Mouse (Mus musculus) kidney, adult 11 months (tissue): ENCODE measurements around the gene Kncn.

Experiments used
- DNase-seq: peaks from one replicate; pipeline ENCODE4 v3.0.0; 2022

Kncn gene

GRCm38 (mm10) chr4:115884022-115884421, at the start of gene Kncn:
Gene Kncn (plus strand): TSS chr4:115884400.
- DNase-seq, result peak; percentile 51

DNA sequence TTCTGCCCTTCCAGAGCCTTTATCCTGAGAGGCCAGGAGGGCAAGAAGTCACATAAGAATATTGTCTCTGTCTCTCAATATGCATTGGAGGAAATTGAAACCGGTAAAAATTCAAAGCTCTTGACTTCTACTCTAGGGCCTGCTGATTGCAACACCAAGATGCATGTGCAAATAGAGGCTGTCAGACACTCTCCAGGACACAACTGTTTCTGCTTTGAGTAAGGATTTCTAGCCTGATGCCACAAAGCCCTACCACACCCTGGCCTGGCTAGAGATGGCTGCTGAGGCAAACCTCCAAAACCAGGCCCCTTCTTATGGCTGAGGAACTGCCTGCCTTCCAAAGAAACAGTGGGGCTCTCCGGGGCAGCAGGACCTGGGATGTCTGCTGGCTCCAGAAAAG, 48.6 kb upstream of the Kncn start:
- no peak for DNase-seq

- DNase-seq, result no peak
Measured at GRCm38 (mm10) chr4:115838196-115838595, 46.0 kb upstream of the Kncn start.

GRCm38 (mm10) chr4:115838696-115839641, 45.2 kb upstream of the Kncn start, which contains the start of gene Mknk1:
Gene Mknk1 (plus strand): TSS chr4:115839198.
- DNase-seq, result peak; percentile 92

- DNase-seq, result peak; percentile 43
Measured at GRCm38 (mm10) chr4:115839956-115840355, 44.2 kb upstream of the Kncn start.

- no peak for DNase-seq
Measured at GRCm38 (mm10) chr4:115840842-115841241, 43.4 kb upstream of the Kncn start.

DNA sequence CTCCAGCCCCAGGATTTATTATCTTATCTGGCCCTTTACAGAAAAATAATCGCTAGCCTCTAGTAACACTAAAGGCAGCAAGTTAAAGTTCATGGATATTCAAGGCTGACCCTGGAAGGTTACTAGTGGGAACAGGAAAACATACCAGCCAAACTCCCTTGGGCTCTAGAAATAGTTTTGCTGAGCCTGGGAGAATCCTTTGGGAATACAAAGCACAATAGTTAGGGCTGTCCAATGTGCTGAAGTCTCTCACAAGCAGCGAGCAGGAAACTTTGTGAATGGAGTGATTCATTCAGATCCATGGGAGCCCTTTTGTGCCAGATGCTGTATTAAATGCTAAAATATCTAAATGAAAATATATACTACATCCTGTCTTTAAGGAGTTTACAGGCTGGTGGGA, 37.5 kb upstream of the Kncn start:
- no peak for DNase-seq

- DNase-seq, result no peak
Measured at GRCm38 (mm10) chr4:115847377-115847776, 36.8 kb upstream of the Kncn start.

DNA sequence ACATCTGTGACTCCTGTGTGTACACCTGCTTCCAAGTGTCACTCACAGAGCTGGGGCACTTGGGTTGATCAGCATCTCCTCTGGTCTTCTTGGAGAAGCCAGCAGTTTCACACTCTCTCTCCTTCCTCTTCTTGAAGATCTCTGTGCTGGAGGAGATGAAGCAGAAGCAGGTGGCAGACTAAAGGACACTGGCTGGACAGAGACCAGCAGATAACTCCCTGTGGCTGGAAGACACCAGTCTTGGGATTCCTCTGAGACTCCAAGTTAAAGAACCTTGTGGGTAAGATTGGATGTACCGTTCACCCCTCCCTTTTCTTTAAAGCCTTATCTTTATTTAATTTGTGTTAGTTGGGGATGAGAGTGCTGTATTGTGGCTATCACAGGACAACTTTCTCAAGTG, 36.1 kb upstream of the Kncn start:
- DNase-seq, result no peak

DNA sequence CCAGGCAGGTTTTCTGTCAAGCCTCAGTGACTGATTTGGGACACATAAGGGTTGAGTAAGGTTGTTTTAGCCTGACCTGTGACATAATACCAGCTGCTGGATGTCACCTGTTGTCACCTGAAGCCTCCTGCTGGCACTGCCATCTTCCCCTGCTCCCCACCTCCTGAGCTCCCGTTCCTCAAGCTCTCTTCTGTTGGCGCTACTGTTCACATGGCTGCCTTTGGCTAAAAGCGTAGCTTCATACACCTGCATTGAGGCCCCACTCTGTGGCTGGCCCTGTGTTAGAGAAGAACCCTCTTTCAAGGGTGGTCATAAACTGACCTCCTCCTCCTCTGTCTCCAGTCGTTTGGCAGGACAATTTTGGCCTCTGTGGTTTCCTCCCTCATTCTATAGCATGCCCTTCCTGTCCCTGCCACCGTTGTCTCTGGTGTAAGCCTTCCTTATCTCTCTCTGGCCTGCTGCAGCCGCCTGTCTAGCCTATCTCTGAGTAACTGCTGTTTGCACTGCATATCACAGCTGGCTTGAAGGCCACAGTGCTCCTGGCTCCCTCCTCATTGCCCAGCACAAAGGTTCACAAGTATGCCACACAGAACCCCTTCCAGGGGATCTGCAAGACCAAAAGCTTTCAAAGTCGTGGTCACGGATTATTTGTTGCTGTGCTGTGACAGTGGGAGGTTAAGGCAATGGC, 35.1 kb upstream of the Kncn start:
- no peak for DNase-seq

- DNase-seq, result no peak
Measured at GRCm38 (mm10) chr4:115850111-115850510, 34.1 kb upstream of the Kncn start.

- no peak for DNase-seq
Measured at GRCm38 (mm10) chr4:115850631-115851030, 33.6 kb upstream of the Kncn start.

DNA sequence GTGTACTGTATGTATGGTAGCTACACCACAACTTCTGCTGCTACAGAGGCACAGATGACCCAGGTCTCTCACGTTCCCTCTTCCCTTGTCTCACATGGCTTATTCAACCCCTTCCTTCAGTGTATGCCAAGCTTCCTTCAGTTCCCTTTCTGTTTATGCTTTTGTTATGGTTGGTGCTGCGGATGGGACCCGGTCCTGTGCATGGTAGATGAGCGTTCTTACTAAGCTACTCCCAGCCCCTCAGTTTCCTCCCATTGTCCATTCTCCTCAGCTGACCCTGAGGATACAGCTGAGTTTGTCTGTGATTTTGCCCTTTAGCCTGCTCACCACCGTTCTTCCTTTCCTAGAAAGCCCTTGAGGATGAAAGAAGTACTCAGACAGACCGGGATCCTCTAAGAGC, 32.6 kb upstream of the Kncn start:
- DNase-seq, result no peak

- DNase-seq, result no peak
Measured at GRCm38 (mm10) chr4:115855100-115855499, 29.1 kb upstream of the Kncn start.

DNA sequence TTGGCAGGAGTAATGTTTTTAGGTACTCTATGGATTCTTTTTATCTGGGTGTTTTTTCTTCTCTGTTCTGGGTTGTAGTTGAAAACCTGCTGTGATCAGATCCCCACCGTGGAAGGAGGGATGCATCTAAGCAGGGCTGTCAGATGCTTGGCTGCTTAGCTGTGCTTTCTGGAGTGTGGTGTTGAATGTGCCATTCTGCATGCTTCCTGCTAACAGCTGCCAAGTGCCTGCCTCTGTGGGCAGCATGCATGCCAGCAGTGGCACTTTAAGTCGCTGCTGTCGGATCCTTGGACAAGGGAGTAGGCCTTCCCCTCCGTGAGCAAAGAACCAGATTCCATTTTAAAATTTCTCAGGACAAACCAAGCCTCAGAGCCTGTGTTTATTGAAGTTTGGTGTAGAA, 28.6 kb upstream of the Kncn start:
- DNase-seq, result no peak

GRCm38 (mm10) chr4:115856282-115856681, 27.9 kb upstream of the Kncn start:
- no peak for DNase-seq

GRCm38 (mm10) chr4:115857293-115857883, 26.8 kb upstream of the Kncn start:
- DNase-seq, result no peak

DNA sequence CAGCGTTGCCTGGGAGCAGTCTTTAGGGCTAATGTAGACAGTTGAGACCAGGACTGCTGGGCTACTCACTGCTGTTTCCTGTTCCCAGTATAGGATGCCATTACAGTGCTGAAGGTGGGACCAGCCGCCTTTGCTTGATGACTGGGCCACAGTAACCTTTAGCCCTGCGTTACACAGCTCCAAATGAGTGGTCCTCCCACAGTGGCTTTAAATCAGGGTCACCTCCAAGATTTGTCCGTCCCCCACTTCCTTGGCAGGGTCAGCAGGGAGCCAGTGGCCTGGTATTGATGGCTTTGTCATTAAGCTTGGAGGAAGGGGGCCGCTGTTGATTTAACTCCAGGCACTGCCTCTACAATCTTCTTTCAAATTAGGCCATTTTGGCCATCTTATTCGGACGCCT, 20.8 kb upstream of the Kncn start:
- no peak for DNase-seq

GRCm38 (mm10) chr4:115863880-115864279, 20.3 kb upstream of the Kncn start:
- no peak for DNase-seq

DNA sequence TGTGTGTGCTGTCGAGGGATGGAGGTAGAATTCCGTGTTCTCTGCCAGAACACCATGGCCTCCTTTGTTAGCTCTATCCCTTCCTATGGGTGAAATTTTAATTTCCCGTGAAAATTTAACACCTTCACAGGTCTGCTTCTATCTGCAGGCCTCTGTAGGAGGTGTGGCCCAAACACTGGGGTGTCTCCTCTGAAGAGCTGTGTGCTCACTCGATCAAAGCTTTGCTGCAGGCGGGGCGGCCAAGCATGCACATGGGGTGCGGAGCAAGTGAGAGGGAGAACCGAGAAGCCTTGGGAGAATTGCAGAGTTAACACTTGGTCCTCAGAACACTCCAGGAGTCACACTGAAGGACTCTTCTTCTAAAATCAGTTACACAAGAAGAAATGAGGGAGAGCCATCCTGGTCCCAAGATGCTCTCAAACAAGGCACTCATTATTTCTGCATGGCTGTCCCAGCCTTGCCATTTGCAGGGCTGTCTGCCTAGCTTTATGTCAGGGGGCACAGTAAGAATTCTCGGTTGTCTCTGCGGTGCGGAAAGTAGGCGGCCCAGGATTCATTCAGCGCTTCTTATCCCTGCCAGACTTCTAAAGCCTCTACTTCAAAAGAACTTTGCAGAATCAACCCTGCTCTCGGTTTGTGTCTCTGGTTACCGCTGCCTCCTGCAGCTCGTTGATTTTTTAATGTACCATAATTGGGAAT, 14.5 kb upstream of the Kncn start:
- no peak for DNase-seq

DNA sequence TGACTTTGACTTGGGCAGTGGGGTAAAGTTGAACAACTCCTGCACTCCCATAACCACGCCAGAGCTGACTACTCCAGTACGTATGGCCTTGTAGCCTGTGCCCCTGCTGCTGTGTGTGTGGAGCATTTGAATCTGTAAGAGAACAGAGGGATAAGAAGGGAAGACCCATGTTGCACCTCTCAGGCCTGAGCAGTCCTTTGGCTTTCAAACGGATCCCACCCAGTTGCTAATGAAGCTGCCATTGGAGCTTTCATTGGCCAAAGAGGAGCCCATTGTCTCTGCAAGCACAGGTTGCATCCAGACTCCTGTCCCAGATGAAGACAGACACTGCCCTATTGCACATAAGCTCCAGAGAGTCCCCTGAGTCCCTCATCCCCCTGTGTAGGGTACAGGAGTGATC, 11.0 kb upstream of the Kncn start:
- no peak for DNase-seq

DNA sequence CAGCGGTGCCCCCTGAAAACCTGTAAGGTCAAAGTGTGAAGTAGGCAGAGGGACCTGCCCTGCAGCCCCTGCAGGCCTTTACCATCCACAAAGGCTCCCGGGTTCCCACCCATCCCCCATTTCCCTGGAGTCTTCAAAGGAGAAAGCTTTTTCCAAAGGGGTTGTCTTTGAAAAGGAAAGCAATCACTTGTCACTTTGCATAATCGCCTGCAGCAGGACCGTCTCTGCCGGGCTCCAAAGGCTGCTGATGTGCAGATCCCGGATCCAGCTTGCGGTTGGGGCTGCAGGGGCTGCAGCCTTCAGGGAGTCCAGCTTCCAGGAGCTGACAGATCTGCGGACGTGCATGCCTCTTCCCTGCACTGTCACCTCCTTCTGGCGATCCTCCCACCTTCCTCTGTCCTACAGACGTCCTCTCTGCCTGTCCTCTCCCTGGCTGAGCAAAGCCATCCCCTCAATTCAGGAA, 6.0 kb upstream of the Kncn start:
- no peak for DNase-seq

GRCm38 (mm10) chr4:115878828-115879227, 5.4 kb upstream of the Kncn start:
- DNase-seq, result no peak
